In the genomic region with DNA sequence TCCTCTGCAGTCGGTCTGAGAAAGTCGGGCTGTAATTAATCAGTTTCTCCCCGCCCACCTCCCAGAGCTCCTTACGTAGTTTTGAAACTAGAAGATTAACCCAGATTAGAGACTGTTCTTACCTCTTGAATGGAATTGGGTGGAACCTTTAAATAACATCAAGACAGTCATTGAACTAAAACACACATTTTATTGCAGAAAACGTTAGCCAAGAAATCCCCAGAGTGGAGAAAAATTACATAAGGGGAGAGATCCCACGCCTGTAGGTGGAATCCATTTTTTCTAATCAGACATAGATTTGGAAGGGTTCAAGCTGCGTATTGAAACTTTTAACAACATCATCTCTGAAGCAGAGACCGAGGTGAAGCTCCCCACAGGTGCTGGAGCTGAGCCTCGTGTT, we compare ENCODE assay signal across 11 mouse cellular contexts. TPM values are rescaled to one million over a fixed set of nuclear protein-coding genes. Genes with fewer than 3 reads are reported as not detected.
DNase-seq lines count a peak whose midpoint lies in the region; ATAC-seq and TF ChIP-seq lines count a peak whose summit lies in the region.
"Had no signal": no experiment of that assay in that cellular context is flagged by ENCODE, and none has a peak within 500 bp of the region (broad histone marks: within the 10 kb centered on the region; RNA-seq: fewer than 3 reads in every experiment).

No protein-coding gene starts in this region.

- ATAC-seq in heart, postnatal 0 days (ENCODE audit: insufficient read depth, low read depth), result no peak
- ATAC-seq in embryonic facial prominence, embryonic 15.5 days (ENCODE audit: insufficient number of reproducible peaks, low FRiP score, low TSS enrichment, low read depth), result no peak
- ATAC-seq in forebrain, embryonic 16.5 days, result no peak
- ATAC-seq in midbrain, embryonic 14.5 days (ENCODE audit: low FRiP score, low TSS enrichment), result no peak

- WGBS in heart, postnatal 0 days, result 50% methylated on average over 9 of the region's 9 CpGs
- WGBS in embryonic facial prominence, embryonic 15.5 days, result 38% methylated on average over 9 of the region's 9 CpGs
- WGBS in forebrain, embryonic 16.5 days, result 23% methylated on average over 9 of the region's 9 CpGs
- WGBS in midbrain, embryonic 14.5 days, result 25% methylated on average over 9 of the region's 9 CpGs

- no peak for TF ChIP-seq CTCF in heart, postnatal 0 days (IDR thresholded peaks at IDR 0.05; ENCODE audit: low read depth)

- intact Hi-C loops in heart, postnatal 36 days (cut with DNase I), result no loop called here
- intact Hi-C loops in gastrocnemius, postnatal 14 days (cut with DNase I; ENCODE audit: low total_unique reads), result no loop called here

- H3K9ac ChIP-seq in heart, postnatal 0 days (replicated peaks; ENCODE audit: low read depth, low read length), result no peak overlapping the region
- H3K9ac ChIP-seq in embryonic facial prominence, embryonic 15.5 days, result no peak overlapping the region
- no peak overlapping the region for H3K9ac ChIP-seq in forebrain, embryonic 16.5 days (replicated peaks; ENCODE audit: low read depth, low read length)
- no peak overlapping the region; the same call in 1 of the 2 replicates for H3K9ac ChIP-seq in midbrain, embryonic 14.5 days (replicated peaks; ENCODE audit: low read length)
- H3K9ac ChIP-seq: liver, embryonic 13.5 days had no signal

- TF ChIP-seq EP300 in heart, postnatal 0 days (IDR thresholded peaks at IDR 0.05; ENCODE audit: low read depth), result no peak

- no peaks in the 10 kb centered on the region for H3K9me3 ChIP-seq in heart, postnatal 0 days (replicated peaks; ENCODE audit: control insufficient read depth, low read length)
- no peaks in the 10 kb centered on the region for H3K9me3 ChIP-seq in embryonic facial prominence, embryonic 15.5 days (replicated peaks)
- H3K9me3 ChIP-seq in forebrain, embryonic 16.5 days (ENCODE audit: control insufficient read depth, low read length), result peaks cover 4% of the 10 kb centered on the region; the same call in 1 of the 2 replicates
- no peaks in the 10 kb centered on the region for H3K9me3 ChIP-seq in midbrain, embryonic 14.5 days (ENCODE audit: control insufficient read depth, low read length)
- H3K9me3 ChIP-seq: liver, embryonic 13.5 days had no signal

- no peak overlapping the region for H3K4me3 ChIP-seq in heart, postnatal 0 days (ENCODE audit: low read depth, low read length)
- no peak overlapping the region for H3K4me3 ChIP-seq in embryonic facial prominence, embryonic 15.5 days (replicated peaks)
- peak overlapping the region; percentile 23 for H3K4me3 ChIP-seq in forebrain, embryonic 16.5 days (replicated peaks; ENCODE audit: low read length)
- H3K4me3 ChIP-seq in midbrain, embryonic 14.5 days (replicated peaks; ENCODE audit: low read depth, low read length), result no peak overlapping the region
- H3K4me3 ChIP-seq: liver, embryonic 13.5 days had no signal

- no peak overlapping the region for H3K27ac ChIP-seq in heart, postnatal 0 days (ENCODE audit: low read depth)
- H3K27ac ChIP-seq in embryonic facial prominence, embryonic 15.5 days (replicated peaks), result no peak overlapping the region
- H3K27ac ChIP-seq in forebrain, embryonic 16.5 days (ENCODE audit: low read length), result no peak overlapping the region
- H3K27ac ChIP-seq in midbrain, embryonic 14.5 days (replicated peaks; ENCODE audit: low read depth, low read length), result no peak overlapping the region
- H3K27ac ChIP-seq: liver, embryonic 13.5 days had no signal

- DNase-seq in heart, postnatal 0 days (ENCODE audit: low spot score), result no peak
- no peak for DNase-seq in heart, postnatal 36 days
- DNase-seq in midbrain, embryonic 14.5 days, result no peak
- no peak for DNase-seq in gastrocnemius, postnatal 14 days
- no peak for DNase-seq in layer of hippocampus, adult 18-20 months (ENCODE audit: low spot score in 2 of 2)
- DNase-seq: cerebellum, postnatal 14 days; liver, embryonic 13.5 days; lung, postnatal 14 days; thymus, postnatal 36 days had no signal

- no peaks in the 10 kb centered on the region for H3K4me1 ChIP-seq in heart, postnatal 0 days (ENCODE audit: control insufficient read depth, insufficient read depth)
- H3K4me1 ChIP-seq in embryonic facial prominence, embryonic 15.5 days, result no peaks in the 10 kb centered on the region
- H3K4me1 ChIP-seq in forebrain, embryonic 16.5 days (replicated peaks; ENCODE audit: control insufficient read depth, insufficient read depth, low read length), result peaks cover 13% of the 10 kb centered on the region
- H3K4me1 ChIP-seq in midbrain, embryonic 14.5 days (ENCODE audit: control insufficient read depth, insufficient read depth, low read length), result peaks cover 19% of the 10 kb centered on the region; the same call in 1 of the 2 replicates
- H3K4me1 ChIP-seq: liver, embryonic 13.5 days had no signal

- H3K4me2 ChIP-seq in heart, postnatal 0 days (ENCODE audit: low read depth, low read length), result peak overlapping the region; percentile 23; the same call in 1 of the 2 replicates
- H3K4me2 ChIP-seq in embryonic facial prominence, embryonic 15.5 days (replicated peaks), result 0 out of 2 replicates have a peak overlapping the region, but pooled peaks have one; percentile 15
- H3K4me2 ChIP-seq in forebrain, embryonic 16.5 days (ENCODE audit: low read length), result peak overlapping the region; percentile 38
- peak overlapping the region; percentile 32 for H3K4me2 ChIP-seq in midbrain, embryonic 14.5 days (ENCODE audit: low read length)
- H3K4me2 ChIP-seq: liver, embryonic 13.5 days had no signal

- H3K27me3 ChIP-seq in heart, postnatal 0 days (ENCODE audit: control insufficient read depth, insufficient read depth, low read length), result no peaks in the 10 kb centered on the region
- H3K27me3 ChIP-seq in embryonic facial prominence, embryonic 15.5 days, result no peaks in the 10 kb centered on the region
- H3K27me3 ChIP-seq in forebrain, embryonic 16.5 days (replicated peaks; ENCODE audit: control insufficient read depth, insufficient read depth, low read length), result peaks cover 9% of the 10 kb centered on the region
- 0 out of 2 replicates have a peak, but pooled peaks cover 4% of the 10 kb centered on the region for H3K27me3 ChIP-seq in midbrain, embryonic 14.5 days (ENCODE audit: control insufficient read depth, insufficient read depth, low read length)
- H3K27me3 ChIP-seq: liver, embryonic 13.5 days had no signal

- no peaks in the 10 kb centered on the region for H3K36me3 ChIP-seq in heart, postnatal 0 days (replicated peaks; ENCODE audit: control insufficient read depth, insufficient read depth, low read length)
- no peaks in the 10 kb centered on the region for H3K36me3 ChIP-seq in embryonic facial prominence, embryonic 15.5 days
- H3K36me3 ChIP-seq in forebrain, embryonic 16.5 days (ENCODE audit: control insufficient read depth, insufficient read depth), result no peaks in the 10 kb centered on the region
- no peaks in the 10 kb centered on the region for H3K36me3 ChIP-seq in midbrain, embryonic 14.5 days (ENCODE audit: control insufficient read depth, insufficient read depth, low read length)
- H3K36me3 ChIP-seq: liver, embryonic 13.5 days had no signal

RNA-seq across cellular contexts. Expression of a gene that starts 59.1 kb away (rescaled TPM):
- not detected in 2 replicates for total RNA-seq in heart, postnatal 0 days (2014; rRNA removed; ENCODE audit: low replicate concordance)
- polyA plus RNA-seq in heart, postnatal 0 days (2015; fragmentation: Nextera tagmentation; extraction: Ambion mirVana), result not detected in 2 replicates
- not detected for total RNA-seq in heart, postnatal 36 days (2021)
- 0.16 TPM in 2 replicates for polyA plus RNA-seq in embryonic facial prominence, embryonic 15.5 days (2015; fragmentation: Nextera tagmentation; extraction: Ambion mirVana)
- polyA plus RNA-seq in forebrain, embryonic 16.5 days (2015; fragmentation: Nextera tagmentation; extraction: Ambion mirVana), result 0.41 and 0.51 TPM in 2 replicates
- polyA plus RNA-seq in midbrain, embryonic 14.5 days (2014; fragmentation: Nextera tagmentation; extraction: Ambion mirVana), result 0.36 TPM in 1 of 2 replicates, not detected in the other
- not detected for total RNA-seq in gastrocnemius, postnatal 14 days (2021)
- total RNA-seq in layer of hippocampus, adult 18-20 months (2021), result under 1 TPM in 1 of 2 experiments, not detected in 1; 0.62 TPM
